Mouse (Mus musculus) liver, embryonic 13.5 days (tissue): ENCODE data around the gene Arhgap24. TPM values are rescaled to one million over a fixed set of nuclear protein-coding genes. Genes with fewer than 3 reads are reported as not detected.
A peak's percentile ranks its signal among the peaks of the same experiment; 100 is the strongest.

Source experiments
- ATAC-seq: fragments of 200-750 bp; cut with Nextera tagmentation; 2 replicates; pipeline ENCODE4 v1.8.0; 2017; ENCODE audit warnings: low read depth, mild to moderate bottlenecking, moderate number of reproducible peaks, moderate library complexity
- DNase-seq: peaks from one replicate; pipeline ENCODE4 v3.0.0; 2022
- H3K27ac ChIP-seq: fragments of 300-500 bp; sonication (generic); 2 replicates; pipeline ENCODE4 v1.5.1; 2015; ENCODE audit warnings: moderate library complexity, mild to moderate bottlenecking, inconsistent platforms
- H3K27me3 ChIP-seq: fragments of 300-500 bp; sonication (generic); 2 replicates; pipeline ENCODE4 v1.6.1; 2015; ENCODE audit warnings: mild to moderate bottlenecking, inconsistent platforms
- H3K36me3 ChIP-seq: fragments of 300-500 bp; sonication (generic); 2 replicates; pipeline ENCODE4 v1.6.1; 2015; ENCODE audit warnings: mild to moderate bottlenecking, inconsistent platforms
- H3K4me1 ChIP-seq: fragments of 300-500 bp; sonication (generic); replicated peaks from 2 replicates; pipeline ENCODE4 v1.6.1; 2015; ENCODE audit warnings: inconsistent platforms
- H3K4me2 ChIP-seq: fragments of 300-500 bp; sonication (generic); 2 replicates; pipeline ENCODE4 v1.6.1; 2015; ENCODE audit warnings: inconsistent platforms, mild to moderate bottlenecking, moderate library complexity
- H3K4me3 ChIP-seq: fragments of 300-500 bp; sonication (generic); replicated peaks from 2 replicates; pipeline ENCODE4 v1.5.1; 2015; ENCODE audit warnings: mild to moderate bottlenecking, inconsistent platforms
- H3K9ac ChIP-seq: fragments of 300-500 bp; sonication (generic); 2 replicates; pipeline ENCODE4 v1.6.1; 2015; ENCODE audit warnings: mild to moderate bottlenecking, inconsistent platforms
- H3K9me3 ChIP-seq: fragments of 300-500 bp; sonication (generic); replicated peaks from 2 replicates; pipeline ENCODE4 v1.6.1; 2016; ENCODE audit warnings: inconsistent platforms
- WGBS: fragments of 180-500 bp; shearing (Covaris S2); methylation state at CpG from one replicate; pipeline ENCODE4 v1.1.7; 2015; ENCODE audit not compliant: insufficient replicate concordance; 5-methylcytosine and 5-hydroxymethylcytosine counted together
- polyA plus RNA-seq: library from polyadenylated mRNA; unstranded; fragments of >200 nt; fragmentation: Nextera tagmentation; extraction: Ambion mirVana; gene quantifications from 2 replicates; pipeline ENCODE4 v1.2.1, GENCODE M21; 2015

Arhgap24 gene
- polyA plus RNA-seq = 2.0 and 2.5 TPM in 2 replicates

- H3K4me3 ChIP-seq = peak within 1 kb of the TSS; percentile 56
- peak within 1 kb of the TSS; percentile 60 for H3K4me2 ChIP-seq
- H3K4me1 ChIP-seq = no peaks in the 10 kb centered on the region; the same call in 1 of the 2 replicates
- H3K36me3 ChIP-seq = no peaks in the 10 kb centered on the region
- peak; percentile 72 for ATAC-seq
- H3K27me3 ChIP-seq = peaks cover 10% of the 10 kb centered on the region; the same call in 1 of the 2 replicates
- H3K27ac ChIP-seq = peak within 1 kb of the TSS; percentile 50
- H3K9ac ChIP-seq = peak within 1 kb of the TSS; percentile 57
- no peaks in the 10 kb centered on the region for H3K9me3 ChIP-seq
- 4% methylated on average over 44 of the region's 44 CpGs for WGBS
- peak; percentile 11 for DNase-seq
Measured at GRCm38 (mm10) chr5:102481215-102482211, at the start of gene Arhgap24. Arhgap24 (plus strand) TSS chr5:102481391.

- no peak overlapping the region for H3K27ac ChIP-seq
- H3K36me3 ChIP-seq = no peaks in the 10 kb centered on the region
- no peaks in the 10 kb centered on the region for H3K4me1 ChIP-seq
- DNase-seq (no peak), ATAC-seq (no peak)
- H3K9ac ChIP-seq = no peak overlapping the region
- no peak overlapping the region for H3K4me2 ChIP-seq
- no peaks in the 10 kb centered on the region for H3K9me3 ChIP-seq
- WGBS = 39% methylated on average over 4 of the region's 4 CpGs
- no peaks in the 10 kb centered on the region for H3K27me3 ChIP-seq
- H3K4me3 ChIP-seq = no peak overlapping the region
Measured at GRCm38 (mm10) chr5:102434182-102434581, 47.0 kb upstream of the Arhgap24 start.

DNA sequence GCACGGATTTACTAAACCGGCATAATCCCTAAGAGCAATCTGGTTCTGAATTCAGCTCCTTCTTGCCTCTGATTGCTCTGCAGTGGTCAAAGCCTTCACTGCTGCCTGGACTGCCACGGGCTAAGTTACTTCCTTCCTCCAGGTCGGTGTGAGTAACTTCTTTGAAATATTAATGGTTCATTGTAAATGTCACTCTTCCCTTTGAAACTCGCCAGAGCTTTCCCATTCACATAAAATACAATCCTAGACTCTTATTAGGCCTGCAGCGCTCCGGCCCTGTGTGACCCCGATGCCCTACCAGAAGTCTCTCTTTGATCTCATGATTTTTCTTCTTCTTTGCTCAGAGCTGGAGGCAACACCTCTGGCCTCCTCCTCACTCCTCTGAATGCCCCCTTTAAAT is 44.6 kb upstream of the Arhgap24 start:
- ATAC-seq (no peak), DNase-seq (no peak)
- WGBS = 60% methylated on average over 8 of the region's 8 CpGs
- Histone ChIP-seq H3K27ac (no peak overlapping the region), H3K9ac (no peak overlapping the region), H3K4me1 (no peaks in the 10 kb centered on the region), H3K4me3 (no peak overlapping the region), H3K36me3 (no peaks in the 10 kb centered on the region), H3K9me3 (no peaks in the 10 kb centered on the region), H3K27me3 (no peaks in the 10 kb centered on the region), H3K4me2 (no peak overlapping the region)

GRCm38 (mm10) chr5:102439119-102439877 is 41.9 kb upstream of the Arhgap24 start:
- H3K27me3 ChIP-seq = no peaks in the 10 kb centered on the region
- DNase-seq = no peak
- no peak overlapping the region for H3K27ac ChIP-seq
- no peak overlapping the region for H3K4me2 ChIP-seq
- WGBS = 64% methylated on average over 9 of the region's 9 CpGs
- H3K4me3 ChIP-seq = no peak overlapping the region
- H3K4me1 ChIP-seq = no peaks in the 10 kb centered on the region
- ATAC-seq = no peak
- H3K36me3 ChIP-seq = no peaks in the 10 kb centered on the region
- no peak overlapping the region for H3K9ac ChIP-seq
- H3K9me3 ChIP-seq = no peaks in the 10 kb centered on the region

GRCm38 (mm10) chr5:102447436-102447835 is 33.8 kb upstream of the Arhgap24 start:
- no peak overlapping the region for H3K4me2 ChIP-seq
- no peak for DNase-seq
- no peaks in the 10 kb centered on the region for H3K36me3 ChIP-seq
- H3K27ac ChIP-seq = no peak overlapping the region
- no peaks in the 10 kb centered on the region for H3K9me3 ChIP-seq
- WGBS = 39% methylated on average over 9 of the region's 9 CpGs
- no peaks in the 10 kb centered on the region for H3K4me1 ChIP-seq
- ATAC-seq = no peak
- no peak overlapping the region for H3K4me3 ChIP-seq
- H3K9ac ChIP-seq = no peak overlapping the region
- no peaks in the 10 kb centered on the region for H3K27me3 ChIP-seq

DNA sequence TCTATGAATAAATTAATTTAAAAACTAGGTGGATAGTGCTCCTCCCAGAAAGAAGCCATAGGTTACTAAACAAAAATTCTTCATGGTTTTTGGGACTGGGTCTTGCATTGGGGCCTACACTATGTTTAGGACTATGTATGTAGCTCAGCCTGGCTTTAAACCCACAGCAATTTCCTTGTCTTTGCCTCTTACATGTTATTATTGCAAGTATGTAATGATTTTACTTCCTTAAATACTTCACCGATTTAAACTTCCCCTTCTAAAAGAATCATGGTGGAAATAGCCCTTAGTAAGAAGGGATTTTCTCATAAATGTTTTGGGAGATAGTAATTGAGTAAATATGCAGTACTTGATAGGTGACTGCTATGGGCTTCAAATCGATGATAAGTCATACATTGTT is 30.3 kb upstream of the Arhgap24 start:
- Histone ChIP-seq H3K27me3 (no peaks in the 10 kb centered on the region), H3K4me2 (no peak overlapping the region), H3K9me3 (no peaks in the 10 kb centered on the region), H3K9ac (no peak overlapping the region), H3K36me3 (no peaks in the 10 kb centered on the region), H3K4me1 (no peaks in the 10 kb centered on the region), H3K27ac (no peak overlapping the region), H3K4me3 (no peak overlapping the region)
- no peak for ATAC-seq
- no peak for DNase-seq
- 57% methylated on average over 2 of the region's 2 CpGs for WGBS

- Histone ChIP-seq H3K4me2 (no peak overlapping the region), H3K27me3 (no peaks in the 10 kb centered on the region), H3K4me3 (no peak overlapping the region), H3K9me3 (no peaks in the 10 kb centered on the region), H3K4me1 (no peaks in the 10 kb centered on the region), H3K9ac (no peak overlapping the region), H3K27ac (no peak overlapping the region), H3K36me3 (no peaks in the 10 kb centered on the region)
- DNase-seq (no peak), ATAC-seq (no peak)
- WGBS = 70% methylated on average over 7 of the region's 7 CpGs
Measured at GRCm38 (mm10) chr5:102452079-102452797, 29.0 kb upstream of the Arhgap24 start.

DNA sequence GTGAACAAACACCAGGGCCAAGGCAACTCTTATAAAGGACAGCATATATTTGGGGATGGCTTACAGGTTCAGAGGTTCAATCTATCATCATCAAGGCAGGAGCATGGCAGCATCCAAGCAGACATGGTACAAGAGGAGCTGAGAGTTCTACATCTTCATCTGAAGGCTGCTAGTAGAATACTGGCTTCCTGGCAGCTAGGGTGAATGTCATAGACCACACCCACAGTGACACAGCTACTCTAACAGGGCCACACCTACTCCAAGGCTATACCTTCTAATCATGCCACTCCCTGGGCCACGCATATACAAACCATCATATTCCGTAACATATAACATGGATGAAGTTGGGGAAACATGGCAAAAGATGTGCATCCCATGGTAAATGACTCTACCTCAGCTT is 27.9 kb upstream of the Arhgap24 start:
- H3K4me3 ChIP-seq = no peak overlapping the region
- 64% methylated on average over 2 of the region's 2 CpGs for WGBS
- H3K9me3 ChIP-seq = no peaks in the 10 kb centered on the region
- DNase-seq (no peak), ATAC-seq (no peak)
- no peaks in the 10 kb centered on the region for H3K36me3 ChIP-seq
- no peaks in the 10 kb centered on the region for H3K27me3 ChIP-seq
- no peak overlapping the region for H3K9ac ChIP-seq
- no peak overlapping the region for H3K4me2 ChIP-seq
- no peaks in the 10 kb centered on the region for H3K4me1 ChIP-seq
- no peak overlapping the region for H3K27ac ChIP-seq

- no peak for ATAC-seq
- no peak for DNase-seq
Measured at GRCm38 (mm10) chr5:102455247-102455646, 25.9 kb upstream of the Arhgap24 start.

GRCm38 (mm10) chr5:102460452-102461197 is 20.6 kb upstream of the Arhgap24 start:
- no peak for ATAC-seq
- H3K27me3 ChIP-seq = no peaks in the 10 kb centered on the region
- no peaks in the 10 kb centered on the region for H3K9me3 ChIP-seq
- no peaks in the 10 kb centered on the region for H3K4me1 ChIP-seq
- H3K27ac ChIP-seq = no peak overlapping the region
- DNase-seq = no peak
- H3K4me2 ChIP-seq = no peak overlapping the region
- no peaks in the 10 kb centered on the region for H3K36me3 ChIP-seq
- no peak overlapping the region for H3K4me3 ChIP-seq
- WGBS = 63% methylated on average over 12 of the region's 12 CpGs
- no peak overlapping the region for H3K9ac ChIP-seq

More at GRCm38 (mm10) chr5:102455247-102455646, 25.9 kb upstream of the Arhgap24 start:
- WGBS = 57% methylated on average over 2 of the region's 2 CpGs
- Histone ChIP-seq H3K9me3 (no peaks in the 10 kb centered on the region), H3K27ac (no peak overlapping the region), H3K4me2 (no peak overlapping the region), H3K4me3 (no peak overlapping the region), H3K27me3 (no peaks in the 10 kb centered on the region), H3K36me3 (no peaks in the 10 kb centered on the region), H3K4me1 (no peaks in the 10 kb centered on the region), H3K9ac (no peak overlapping the region)
